Mouse (Mus musculus) heart, adult 2 months (tissue): ENCODE measurements at regions not wholly inside any gene's neighbourhood (a gene's known extent, or its start where the extent isn't known, plus 50 kb on each side); places are given as distances from the start of the nearest gene placed in this dataset.

Source experiments
- CTCF ChIP-seq: fragments of 200-600 bp; IDR thresholded peaks from 2 replicates; pipeline ENCODE4 v1.8.1; 2022; ENCODE audit warnings: antibody characterized with exemption, mild to moderate bottlenecking, moderate library complexity
- EP300 ChIP-seq: fragments of 200-500 bp; IDR thresholded peaks from 2 replicates; pipeline ENCODE4 v1.6.1; 2011; ENCODE audit warnings: low read depth, low read length, control low read depth; ENCODE audit not compliant: insufficient read depth

GRCm38 (mm10) chr12:94587031-94587430, 1105.0 kb upstream of the Flrt2 start:
- TF ChIP-seq CTCF: no peak
- TF ChIP-seq EP300: no peak
